Mouse (Mus musculus): Measurements from ENCODE around the gene Vamp2. TPM values are rescaled to one million over a fixed set of nuclear protein-coding genes. Genes with fewer than 3 reads are reported as not detected.
A peak's percentile ranks its signal among the peaks of the same experiment; 100 is the strongest.

Gene Vamp2
- total RNA-seq, 2 experiments from 2014 or later: 7.5 to 60.3 TPM

GRCm38 (mm10) chr11:69109032-69109900, 21.0 kb downstream of the Vamp2 start:
- no peak for ATAC-seq (replicated peaks; ENCODE audit: low FRiP score, low TSS enrichment, poor library complexity, severe bottlenecking)

GRCm38 (mm10) chr11:69110319-69111046, 22.2 kb downstream of the Vamp2 start:
- peak; percentile 59 for ATAC-seq (replicated peaks; ENCODE audit: low FRiP score, low TSS enrichment, poor library complexity, severe bottlenecking)

- no peak for ATAC-seq (replicated peaks; ENCODE audit: low FRiP score, low TSS enrichment, poor library complexity, severe bottlenecking)
These were observed 22.9 kb downstream of the Vamp2 start for GRCm38 (mm10) chr11:69111051-69111810.

DNA sequence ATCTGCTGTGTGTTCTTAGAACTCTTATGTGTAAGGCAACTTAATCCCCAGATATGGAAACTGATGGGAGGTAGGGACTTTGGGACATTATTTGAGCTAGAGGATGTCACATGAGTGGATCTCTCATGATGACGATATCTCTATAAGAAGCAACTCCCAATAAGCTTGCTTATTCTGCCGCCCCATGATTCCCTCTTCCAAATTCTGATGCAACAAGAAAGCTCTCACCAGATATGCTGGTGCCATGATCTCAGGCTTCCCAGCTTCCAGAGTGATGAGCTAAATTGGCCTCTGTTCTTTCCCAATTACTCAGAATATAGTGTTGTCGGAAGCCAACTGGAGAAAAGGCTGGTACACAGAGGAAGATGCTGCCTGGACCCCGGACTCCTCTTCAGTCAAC, 23.6 kb downstream of the Vamp2 start:
- ATAC-seq (replicated peaks; ENCODE audit: low FRiP score, low TSS enrichment, poor library complexity, severe bottlenecking): no peak

- ATAC-seq (replicated peaks; ENCODE audit: low FRiP score, low TSS enrichment, poor library complexity, severe bottlenecking): no peak
These were observed 25.7 kb downstream of the Vamp2 start for GRCm38 (mm10) chr11:69114018-69114417.

- ATAC-seq (replicated peaks; ENCODE audit: low FRiP score, low TSS enrichment, poor library complexity, severe bottlenecking): no peak
These were observed 26.3 kb downstream of the Vamp2 start for GRCm38 (mm10) chr11:69114621-69115020.

DNA sequence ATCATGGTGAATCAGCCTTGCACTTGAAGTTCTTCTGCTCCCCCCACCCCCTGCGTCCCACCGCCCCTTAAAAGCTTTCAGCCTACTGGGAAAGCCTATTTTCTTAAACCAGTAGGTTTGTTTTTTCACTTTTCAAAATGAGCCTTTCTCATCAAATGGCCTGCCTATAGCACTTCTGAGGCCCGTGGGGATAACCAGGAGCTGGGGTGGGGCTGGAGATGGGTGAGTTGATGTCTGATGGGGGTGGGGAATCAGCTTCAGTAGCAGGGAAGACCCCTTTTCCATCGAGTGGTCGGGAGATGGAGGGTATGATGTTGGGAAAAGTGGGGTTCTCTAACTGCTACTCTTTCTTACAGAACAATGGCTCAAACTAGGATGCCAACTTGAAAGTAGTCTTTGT, 28.6 kb downstream of the Vamp2 start:
- ATAC-seq (replicated peaks; ENCODE audit: low FRiP score, low TSS enrichment, poor library complexity, severe bottlenecking): no peak

GRCm38 (mm10) chr11:69117737-69118695, 29.7 kb downstream of the Vamp2 start:
- 0 out of 2 replicates have a peak, but pooled peaks have one; percentile 19 for ATAC-seq (replicated peaks; ENCODE audit: low FRiP score, low TSS enrichment, poor library complexity, severe bottlenecking)

- 0 out of 2 replicates have a peak, but pooled peaks have one; percentile 16 for ATAC-seq (replicated peaks; ENCODE audit: low FRiP score, low TSS enrichment, poor library complexity, severe bottlenecking)
These were observed 30.5 kb downstream of the Vamp2 start for GRCm38 (mm10) chr11:69118765-69119164.

DNA sequence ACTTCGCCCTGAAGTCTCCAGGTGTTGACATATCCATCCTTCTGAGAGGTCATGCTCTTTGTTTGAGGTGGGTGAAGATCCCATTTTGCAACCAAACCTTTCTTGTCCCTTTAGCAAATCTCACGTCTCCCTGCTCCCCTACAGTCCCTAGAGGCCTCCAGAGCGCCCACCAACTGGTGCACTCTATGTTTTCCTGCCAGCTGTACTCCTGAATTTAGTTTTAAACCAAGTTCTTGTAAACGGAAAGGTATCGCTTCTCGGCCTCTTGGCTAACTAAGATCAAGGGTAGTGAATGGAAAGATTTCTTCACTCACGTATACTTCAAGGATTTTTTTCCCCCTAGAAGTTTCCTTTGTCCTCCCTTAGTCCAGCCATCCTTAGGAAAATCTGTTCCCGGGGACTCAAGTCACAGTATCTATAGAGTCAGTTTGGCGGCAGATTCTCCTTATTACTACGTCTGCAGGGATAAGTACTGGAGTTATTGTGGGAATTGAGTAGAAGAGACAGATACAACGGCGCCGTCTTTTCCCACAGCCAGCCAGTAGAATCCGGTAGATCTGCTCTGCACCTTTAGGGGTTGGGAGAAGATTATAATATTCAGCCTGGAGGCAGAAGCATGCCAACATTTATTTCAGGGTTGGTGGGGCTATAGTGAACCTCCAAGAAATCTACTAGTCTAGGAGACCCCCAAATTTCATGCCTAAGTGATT, 31.3 kb downstream of the Vamp2 start:
- ATAC-seq (replicated peaks; ENCODE audit: low FRiP score, low TSS enrichment, poor library complexity, severe bottlenecking): no peak

DNA sequence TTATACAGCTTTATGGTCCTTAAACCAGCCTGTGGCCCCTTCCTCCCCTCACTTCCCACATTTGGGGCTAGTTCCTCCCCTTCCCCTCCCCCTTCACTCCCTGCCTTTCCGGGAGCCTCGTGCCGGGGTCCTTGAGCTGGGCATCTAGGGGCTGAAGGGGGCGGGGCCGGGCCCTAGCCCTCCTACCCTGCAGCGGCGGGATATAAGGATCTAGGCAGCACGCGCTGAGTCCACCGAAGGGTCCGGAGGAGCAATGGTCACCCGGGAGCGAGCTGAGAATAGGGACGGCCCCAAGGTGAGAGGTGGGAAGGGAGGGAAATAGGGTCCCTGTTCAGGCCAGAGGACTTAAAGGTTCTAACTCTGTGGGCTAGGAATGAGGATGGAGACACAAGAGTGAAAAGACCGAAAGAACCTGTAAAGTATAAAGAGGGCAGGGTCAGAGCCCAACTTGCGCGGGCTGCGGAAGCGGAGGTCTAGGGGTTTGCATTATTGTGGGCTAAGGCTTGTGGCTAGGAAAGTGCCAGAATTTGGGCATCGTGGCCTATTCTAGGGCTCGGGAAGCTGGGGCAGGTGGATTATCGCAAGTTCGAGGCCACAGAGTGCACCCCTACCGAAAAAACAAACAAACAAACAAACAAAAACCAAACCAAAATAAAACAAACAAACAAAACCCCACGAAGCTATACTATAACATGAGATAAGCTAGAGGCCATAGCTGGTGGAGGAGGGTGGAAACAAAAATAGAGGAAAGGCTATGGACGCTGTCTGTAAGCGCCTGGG, 32.1 kb downstream of the Vamp2 start, which contains the start of gene Hes7:
TSS of gene Hes7 (plus strand) at position 184 of the 780 bp plus-strand sequence.
- ATAC-seq (replicated peaks; ENCODE audit: low FRiP score, low TSS enrichment, poor library complexity, severe bottlenecking): no peak

GRCm38 (mm10) chr11:69121001-69121740, 32.9 kb downstream of the Vamp2 start:
- no peak for ATAC-seq (replicated peaks; ENCODE audit: low FRiP score, low TSS enrichment, poor library complexity, severe bottlenecking)

DNA sequence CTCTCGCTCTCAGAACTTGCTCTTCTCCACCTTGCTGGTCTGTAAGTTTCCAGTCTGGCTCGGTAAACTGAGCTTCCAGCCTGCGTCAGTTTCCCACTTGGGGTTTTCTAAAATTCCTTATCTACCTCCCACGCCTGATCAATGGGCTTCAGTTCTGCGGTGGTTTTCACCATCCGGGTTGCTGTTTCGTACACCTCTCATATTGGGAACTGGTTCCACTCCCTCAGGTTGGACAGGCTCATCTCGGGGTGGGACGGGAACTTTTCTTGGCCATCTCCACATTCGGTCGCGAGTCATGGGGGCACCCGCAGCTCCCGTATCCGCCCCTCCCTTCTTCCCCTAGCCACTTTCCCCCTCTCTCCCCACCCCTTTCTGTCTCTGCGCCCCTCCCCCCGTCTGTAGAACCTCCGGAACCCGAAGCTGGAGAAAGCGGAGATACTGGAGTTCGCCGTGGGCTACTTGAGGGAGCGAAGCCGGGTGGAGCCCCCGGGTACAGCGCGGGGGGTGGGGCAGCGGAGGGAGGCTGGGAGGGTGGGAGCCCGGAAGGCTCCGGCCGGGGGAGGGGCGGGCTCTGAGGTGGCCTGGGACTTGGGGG, 33.5 kb downstream of the Vamp2 start:
- ATAC-seq (replicated peaks; ENCODE audit: low FRiP score, low TSS enrichment, poor library complexity, severe bottlenecking): no peak

GRCm38 (mm10) chr11:69122336-69122951, 34.2 kb downstream of the Vamp2 start, which contains the start of gene 9130213A22Rik:
Gene 9130213A22Rik, minus strand, starts transcription at chr11:69122589.
- no peak for ATAC-seq (replicated peaks; ENCODE audit: low FRiP score, low TSS enrichment, poor library complexity, severe bottlenecking)

GRCm38 (mm10) chr11:69123056-69123692, 34.9 kb downstream of the Vamp2 start:
- no peak for ATAC-seq (replicated peaks; ENCODE audit: low FRiP score, low TSS enrichment, poor library complexity, severe bottlenecking)

All from megakaryocyte-erythroid progenitor cell, adult 5-6 weeks (primary cell).